Mouse (Mus musculus) cerebellum, postnatal 4 days (tissue): ENCODE measurements around the gene Suox.
A peak's percentile ranks its signal among the peaks of the same experiment; 100 is the strongest.
"Not testable (repeated sequence)": the region's sequence is repeated elsewhere in the genome, so short reads cannot be mapped to it uniquely, and the experiment has no call there.

Experiments
- DNase-seq, 2 experiments: peaks; one replicate each; pipeline ENCODE4 v3.0.0; 2022; ENCODE audit warnings: low spot score in 2 of 2, mixed read lengths in 1 of 2

The Suox gene

GRCm38 (mm10) chr10:128627398-128628317 lies 46.2 kb downstream of the Suox start:
- no peak for DNase-seq

- DNase-seq = peak; percentile 49 to 86
These were observed 47.3 kb downstream of the Suox start, which contains the start of gene Rps26 for GRCm38 (mm10) chr10:128626311-128627310. Gene Rps26, minus strand, starts transcription at chr10:128626747.

GRCm38 (mm10) chr10:128625287-128625894 lies 48.5 kb downstream of the Suox start:
- DNase-seq = no peak

- not testable (repeated sequence) for DNase-seq
These were observed 50.7 kb downstream of the Suox start for GRCm38 (mm10) chr10:128623106-128623613.

- no peak for DNase-seq
These were observed 51.2 kb downstream of the Suox start for GRCm38 (mm10) chr10:128622702-128623101.

- no peak for DNase-seq
These were observed 51.8 kb downstream of the Suox start for GRCm38 (mm10) chr10:128621986-128622520.

- DNase-seq = no peak
These were observed 53.6 kb downstream of the Suox start for GRCm38 (mm10) chr10:128620241-128620640.
